ENCODE assay signal across 10 mouse cellular contexts in the genomic region with DNA sequence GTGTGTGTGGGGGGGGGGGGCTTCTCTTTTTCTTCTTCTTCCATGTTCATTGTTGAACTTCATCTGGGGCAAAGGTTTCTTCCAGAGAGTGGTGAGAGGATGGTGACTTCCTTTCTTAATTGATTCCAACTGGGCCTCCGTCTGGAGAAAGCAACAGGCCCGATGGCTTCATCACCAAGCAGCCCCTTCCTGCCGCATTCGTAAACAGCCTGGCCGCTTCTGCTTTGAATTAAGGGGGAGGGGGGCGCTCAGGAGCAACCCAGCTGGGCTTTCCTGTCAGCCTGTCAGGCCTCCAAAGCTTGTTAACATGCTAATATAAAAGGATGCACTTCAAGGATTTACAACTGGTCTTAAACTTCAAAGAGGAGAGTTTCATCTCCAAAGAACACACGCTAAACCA.
DNase-seq lines count a peak whose midpoint lies in the region; ATAC-seq and TF ChIP-seq lines count a peak whose summit lies in the region.
"Had no signal": no experiment of that assay in that cellular context is flagged by ENCODE, and none has a peak within 500 bp of the region (broad histone marks: within the 10 kb centered on the region; RNA-seq: fewer than 3 reads in every experiment).

No protein-coding gene starts in this region.

- DNase-seq in layer of hippocampus, postnatal 10 days (ENCODE audit: low spot score in 2 of 2): peak; percentile 14 to 21
- no peak for DNase-seq in layer of hippocampus, adult 2 months (ENCODE audit: low spot score in 2 of 2)
- DNase-seq in embryo, embryonic 11.5 days (ENCODE audit: low read depth, low spot score): peak; percentile 41
- DNase-seq in forebrain, embryonic 10.5 days (ENCODE audit: extremely low spot score, low spot score): peak; percentile 54
- DNase-seq in limb, embryonic 14.5 days (ENCODE audit: low spot score): peak; percentile 59
- DNase-seq in spleen, adult 18-20 months: no peak
- no peak for DNase-seq in adrenal gland, adult 18-20 months (ENCODE audit: low spot score in 2 of 2)
- DNase-seq: kidney, adult 8-10 months had no signal

- H3K36me3 ChIP-seq in forebrain, embryonic 10.5 days (replicated peaks): no peaks in the 10 kb centered on the region
- H3K36me3 ChIP-seq in limb, embryonic 14.5 days (ENCODE audit: control insufficient read depth, insufficient read depth, low read length): no peaks in the 10 kb centered on the region
- H3K36me3 ChIP-seq: lung, embryonic 15.5 days had no signal

- TF ChIP-seq POLR2A in limb, embryonic 14.5 days (IDR thresholded peaks at IDR 0.05; ENCODE audit: borderline replicate concordance, extremely low read depth, insufficient read depth, insufficient read length): no peak

- peaks cover 50% of the 10 kb centered on the region for H3K4me1 ChIP-seq in forebrain, embryonic 10.5 days
- H3K4me1 ChIP-seq in limb, embryonic 14.5 days (ENCODE audit: control insufficient read depth, insufficient read depth, low read length): peaks cover 14% of the 10 kb centered on the region; the same call in 1 of the 2 replicates
- H3K4me1 ChIP-seq: lung, embryonic 15.5 days had no signal

- WGBS in forebrain, embryonic 10.5 days: 4% methylated on average over 7 of the region's 7 CpGs
- 6% methylated on average over 7 of the region's 7 CpGs for WGBS in limb, embryonic 14.5 days

- no peaks in the 10 kb centered on the region for H3K9me3 ChIP-seq in forebrain, embryonic 10.5 days
- H3K9me3 ChIP-seq in limb, embryonic 14.5 days (ENCODE audit: control insufficient read depth, low read length): no peaks in the 10 kb centered on the region
- H3K9me3 ChIP-seq: lung, embryonic 15.5 days had no signal

- no peak overlapping the region for H3K4me2 ChIP-seq in limb, embryonic 14.5 days (replicated peaks; ENCODE audit: low read depth, low read length, severe bottlenecking)
- H3K4me2 ChIP-seq: lung, embryonic 15.5 days had no signal

- no peak; the same call in 1 of the 2 replicates for ATAC-seq in limb, embryonic 14.5 days (ENCODE audit: low FRiP score, low read depth)

- H3K9ac ChIP-seq in limb, embryonic 14.5 days (ENCODE audit: low read depth, low read length, severe bottlenecking): no peak overlapping the region
- H3K9ac ChIP-seq: lung, embryonic 15.5 days had no signal

- H3K27me3 ChIP-seq in forebrain, embryonic 10.5 days (ENCODE audit: poor library complexity, severe bottlenecking): peaks cover 51% of the 10 kb centered on the region
- H3K27me3 ChIP-seq in limb, embryonic 14.5 days (ENCODE audit: control insufficient read depth, insufficient read depth, low read length): peaks cover 4% of the 10 kb centered on the region; the same call in 1 of the 2 replicates

- TF ChIP-seq CTCF in layer of hippocampus, adult 2 months (conservative IDR thresholded peaks at IDR 0.05): no peak

- no peak overlapping the region for H3K27ac ChIP-seq in layer of hippocampus, adult 2 months
- H3K27ac ChIP-seq in forebrain, embryonic 10.5 days: peak overlapping the region; percentile 74
- H3K27ac ChIP-seq in limb, embryonic 14.5 days (replicated peaks; ENCODE audit: low read depth, low read length): no peak overlapping the region
- H3K27ac ChIP-seq: lung, embryonic 15.5 days; stomach, postnatal 0 days had no signal

- no peak overlapping the region for H3K4me3 ChIP-seq in layer of hippocampus, adult 2 months
- H3K4me3 ChIP-seq in forebrain, embryonic 10.5 days: 0 out of 2 replicates have a peak overlapping the region, but pooled peaks have one; percentile 9
- no peak overlapping the region for H3K4me3 ChIP-seq in limb, embryonic 14.5 days (replicated peaks; ENCODE audit: low read length)
- H3K4me3 ChIP-seq: lung, embryonic 15.5 days had no signal

Comparison
In these comparisons a context has a peak if more than half of its experiments do, and no peak if none do; other contexts are left out.
1. DNase-seq: peak in layer of hippocampus, postnatal 10 days (2 of 2), embryo, embryonic 11.5 days (single experiment), forebrain, embryonic 10.5 days (single experiment) and limb, embryonic 14.5 days (single experiment); none in layer of hippocampus, adult 2 months (0 of 2), spleen, adult 18-20 months (0 of 2) and adrenal gland, adult 18-20 months (0 of 2).